Mouse (Mus musculus) lung, adult 2 months (tissue): ENCODE results near the gene Mas1.

Source experiments
- CTCF ChIP-seq: fragments of 200-500 bp; IDR thresholded peaks from 2 replicates; pipeline ENCODE4 v1.5.1; 2011; ENCODE audit warnings: mild to moderate bottlenecking, low read length, control low read depth; ENCODE audit not compliant: insufficient read depth
- POLR2A ChIP-seq: fragments of 200-500 bp; IDR thresholded peaks from 2 replicates; pipeline ENCODE4 v1.6.1; 2011; ENCODE audit warnings: low read depth, mild to moderate bottlenecking, control low read depth, low read length, borderline replicate concordance; ENCODE audit errors: extremely low read depth

DNA sequence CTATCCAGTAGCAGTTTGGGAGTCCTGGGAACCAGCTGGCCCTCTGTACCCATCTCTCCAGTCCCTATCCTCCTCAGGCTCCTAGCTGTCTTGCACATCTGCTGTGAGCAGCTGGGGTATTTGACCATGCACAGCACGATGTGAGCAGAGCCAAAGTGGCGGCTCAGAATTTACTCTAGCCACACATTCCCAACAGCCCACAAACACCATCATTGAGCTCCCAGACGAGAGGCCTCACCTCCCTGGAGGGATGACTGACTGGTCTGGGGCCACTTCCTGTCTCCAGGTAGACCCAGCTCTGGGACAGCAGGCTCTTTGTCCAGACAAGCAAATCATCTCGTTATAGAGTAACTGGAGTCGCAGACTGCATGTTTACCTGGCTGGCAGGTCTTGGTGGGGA, 22.1 kb downstream of the Mas1 start:
- TF ChIP-seq POLR2A (no peak), CTCF (no peak)
